Mouse (Mus musculus): Measurements from ENCODE around the gene Zfp775.

The Zfp775 gene

GRCm38 (mm10) chr6:48601271-48602079 lies at the start of gene Zfp775:
Zfp775 (plus strand) TSS chr6:48602063.
- DNase-seq (ENCODE audit: low read depth, low spot score) = peak; percentile 92

GRCm38 (mm10) chr6:48552918-48553317 lies 48.9 kb upstream of the Zfp775 start:
- DNase-seq (ENCODE audit: low read depth, low spot score) = no peak

- no peak for DNase-seq (ENCODE audit: low read depth, low spot score)
These were observed 48.0 kb upstream of the Zfp775 start for GRCm38 (mm10) chr6:48553819-48554218.

- peak; percentile 93 for DNase-seq (ENCODE audit: low read depth, low spot score)
These were observed 47.4 kb upstream of the Zfp775 start, which contains the start of gene Lrrc61 for GRCm38 (mm10) chr6:48554280-48555103. Lrrc61 (plus strand) TSS chr6:48554796.

GRCm38 (mm10) chr6:48555104-48555890 lies 46.6 kb upstream of the Zfp775 start:
- DNase-seq (ENCODE audit: low read depth, low spot score) = peak; percentile 89

GRCm38 (mm10) chr6:48555956-48556355 lies 45.9 kb upstream of the Zfp775 start:
- DNase-seq (ENCODE audit: low read depth, low spot score) = no peak

- DNase-seq (ENCODE audit: low read depth, low spot score) = no peak
These were observed 36.1 kb upstream of the Zfp775 start for GRCm38 (mm10) chr6:48565693-48566310.

GRCm38 (mm10) chr6:48566312-48566711 lies 35.6 kb upstream of the Zfp775 start:
- no peak for DNase-seq (ENCODE audit: low read depth, low spot score)

- DNase-seq (ENCODE audit: low read depth, low spot score) = no peak
These were observed 33.6 kb upstream of the Zfp775 start for GRCm38 (mm10) chr6:48568036-48568984.

- DNase-seq (ENCODE audit: low read depth, low spot score) = no peak
These were observed 32.6 kb upstream of the Zfp775 start for GRCm38 (mm10) chr6:48569065-48569807.

GRCm38 (mm10) chr6:48572014-48572413 lies 29.8 kb upstream of the Zfp775 start:
- no peak for DNase-seq (ENCODE audit: low read depth, low spot score)

- no peak for DNase-seq (ENCODE audit: low read depth, low spot score)
These were observed 29.2 kb upstream of the Zfp775 start, which contains the start of gene Rarres2 for GRCm38 (mm10) chr6:48572572-48573061. Rarres2 (minus strand) TSS chr6:48572789.

GRCm38 (mm10) chr6:48573280-48573679 lies 28.6 kb upstream of the Zfp775 start:
- no peak for DNase-seq (ENCODE audit: low read depth, low spot score)

GRCm38 (mm10) chr6:48573981-48574380 lies 27.9 kb upstream of the Zfp775 start:
- DNase-seq (ENCODE audit: low read depth, low spot score) = no peak

GRCm38 (mm10) chr6:48578736-48579135 lies 23.1 kb upstream of the Zfp775 start:
- no peak for DNase-seq (ENCODE audit: low read depth, low spot score)

GRCm38 (mm10) chr6:48579215-48579648 lies 22.6 kb upstream of the Zfp775 start:
- DNase-seq (ENCODE audit: low read depth, low spot score) = no peak

- DNase-seq (ENCODE audit: low read depth, low spot score) = no peak
These were observed 20.6 kb upstream of the Zfp775 start for GRCm38 (mm10) chr6:48581257-48581656.

- DNase-seq (ENCODE audit: low read depth, low spot score) = no peak
These were observed 19.8 kb upstream of the Zfp775 start for GRCm38 (mm10) chr6:48582037-48582436.

GRCm38 (mm10) chr6:48589194-48589750 lies 12.6 kb upstream of the Zfp775 start, which contains the start of gene Gm45021:
Gm45021 (plus strand) TSS chr6:48589610.
- DNase-seq (ENCODE audit: low read depth, low spot score) = no peak

All from brain, embryonic 18.5 days (tissue).